Mouse (Mus musculus) urinary bladder, postnatal 36 days (tissue): Measurements from ENCODE around the gene Glyat.

ENCODE experiments used
- DNase-seq, 2 experiments: peaks; one replicate each; pipeline ENCODE4 v3.0.0; 2022; ENCODE audit warnings: low spot score in 2 of 2, mixed read lengths in 1 of 2

Glyat gene

DNA sequence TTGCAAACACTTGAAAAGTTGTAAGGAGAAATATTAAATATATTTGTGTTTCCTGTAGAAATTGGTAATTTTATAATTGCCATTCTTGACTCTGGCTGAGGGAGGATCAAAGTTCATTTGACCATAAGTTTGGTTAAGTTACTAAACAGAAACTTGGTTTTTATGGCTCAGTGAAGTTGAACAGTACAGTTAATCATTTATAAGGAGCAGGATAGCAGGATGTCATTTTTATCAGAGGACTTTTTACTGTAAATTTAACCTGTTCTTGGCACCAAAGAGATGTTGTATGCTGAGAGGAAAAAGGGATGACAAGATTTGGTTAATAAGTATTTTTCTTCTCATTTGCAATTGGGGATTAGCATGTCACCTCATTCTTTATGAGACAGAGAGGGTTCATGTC, 51.5 kb downstream of the Glyat start:
- DNase-seq: no peak

DNA sequence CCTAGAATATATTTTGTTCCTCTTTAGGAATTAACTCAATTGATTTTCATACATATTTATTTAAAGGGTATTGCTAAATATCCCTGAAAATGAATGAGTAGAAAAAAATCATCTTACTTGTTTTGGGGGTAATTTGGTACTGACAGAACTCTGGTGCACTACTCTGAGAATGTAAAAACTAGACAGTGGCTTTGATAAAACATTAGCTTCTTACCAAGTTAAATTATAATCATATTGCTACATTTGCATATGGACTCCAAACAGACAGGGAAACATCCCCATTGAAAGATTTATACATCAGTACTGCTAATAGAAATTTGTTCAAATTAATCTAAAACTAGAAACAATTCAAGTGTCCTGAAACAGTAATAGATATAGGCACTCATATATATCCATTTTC, 52.1 kb downstream of the Glyat start:
- no peak for DNase-seq

- DNase-seq: no peak
Observed at GRCm38 (mm10) chr19:12695590-12695989, 62.5 kb downstream of the Glyat start, which contains the start of gene Keg1. Gene Keg1, plus strand, starts transcription at chr19:12695786.

DNA sequence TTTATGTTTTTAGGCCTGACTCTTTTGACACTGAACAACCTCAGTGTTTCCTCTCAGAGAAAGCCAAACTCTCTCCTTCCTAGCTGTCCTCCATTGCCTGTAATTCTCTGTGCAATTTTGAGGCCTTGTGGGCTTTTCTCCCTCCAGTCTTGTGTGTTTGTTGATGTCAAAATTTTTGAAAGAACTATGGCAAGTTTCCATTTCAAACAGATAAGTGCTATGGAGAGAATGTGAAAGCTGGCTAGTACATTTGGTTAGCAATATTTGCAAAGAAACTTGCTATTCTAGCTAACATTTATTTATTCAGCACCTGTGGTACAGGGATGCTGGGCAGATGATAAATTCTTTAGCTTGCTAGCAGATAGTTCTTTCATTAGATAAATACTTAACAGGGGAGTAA, 63.1 kb downstream of the Glyat start:
- no peak for DNase-seq
